Mouse (Mus musculus) kidney, embryonic 16.5 days (tissue): ENCODE data around the gene Gm13420. TPM values are rescaled to one million over a fixed set of nuclear protein-coding genes. Genes with fewer than 3 reads are reported as not detected.
A peak's percentile ranks its signal among the peaks of the same experiment; 100 is the strongest.

Source experiments
- ATAC-seq: fragments of 200-750 bp; cut with Nextera tagmentation; 2 replicates; pipeline ENCODE4 v1.8.0; 2017; ENCODE audit warnings: moderate TSS enrichment; ENCODE audit not compliant: low FRiP score, low TSS enrichment
- H3K27ac ChIP-seq: fragments of 300-500 bp; sonication (generic); 2 replicates; pipeline ENCODE4 v1.5.1; 2014; ENCODE audit warnings: low read length
- H3K27me3 ChIP-seq: fragments of 300-500 bp; sonication (generic); 2 replicates; pipeline ENCODE4 v1.6.1; 2014; ENCODE audit warnings: low read length, control low read depth, mixed read lengths; ENCODE audit not compliant: insufficient read depth
- H3K36me3 ChIP-seq: fragments of 300-500 bp; sonication (generic); 2 replicates; pipeline ENCODE4 v1.6.1; 2014; ENCODE audit warnings: low read length, control low read depth, mixed read lengths; ENCODE audit not compliant: insufficient read depth
- H3K4me1 ChIP-seq: fragments of 300-500 bp; sonication (generic); 2 replicates; pipeline ENCODE4 v1.6.1; 2014; ENCODE audit warnings: low read length, control low read depth, mixed read lengths; ENCODE audit not compliant: insufficient read depth
- H3K4me2 ChIP-seq: fragments of 300-500 bp; sonication (generic); replicated peaks from 2 replicates; pipeline ENCODE4 v1.6.1; 2014; ENCODE audit warnings: low read depth, low read length
- H3K4me3 ChIP-seq: fragments of 300-500 bp; sonication (generic); 2 replicates; pipeline ENCODE4 v1.5.1; 2014; ENCODE audit warnings: mild to moderate bottlenecking, low read length
- H3K9ac ChIP-seq: fragments of 300-500 bp; sonication (generic); replicated peaks from 2 replicates; pipeline ENCODE4 v1.6.1; 2014; ENCODE audit warnings: low read length
- H3K9me3 ChIP-seq: fragments of 300-500 bp; sonication (generic); 2 replicates; pipeline ENCODE4 v1.6.1; 2016; ENCODE audit warnings: low read length, control low read depth
- WGBS: fragments of 180-500 bp; shearing (Covaris S2); extraction: QIAGEN DNeasy Blood & Tissue Kit; methylation state at CpG from one replicate; pipeline ENCODE4 v1.1.7; 2014; 5-methylcytosine and 5-hydroxymethylcytosine counted together
- polyA plus RNA-seq: library from polyadenylated mRNA; unstranded; fragments of >200 nt; fragmentation: Nextera tagmentation; extraction: Ambion mirVana; gene quantifications from 2 replicates; pipeline ENCODE4 v1.2.1, GENCODE M21; 2015

Gene Gm13420
- polyA plus RNA-seq, 1 experiment from 2014 or later, result 2.1 TPM

GRCm38 (mm10) chr2:29768901-29769300 is 17.4 kb upstream of the Gm13420 start:
- Histone ChIP-seq H3K27ac (peak overlapping the region; percentile 78), H3K27me3 (no peaks in the 10 kb centered on the region), H3K9me3 (no peaks in the 10 kb centered on the region), H3K4me1 (peaks cover 8% of the 10 kb centered on the region), H3K4me2 (no peak overlapping the region), H3K36me3 (0 out of 2 replicates have a peak, but pooled peaks cover 3% of the 10 kb centered on the region), H3K4me3 (no peak overlapping the region), H3K9ac (no peak overlapping the region)
- WGBS, result 65% methylated on average over 9 of the region's 9 CpGs
- no peak for ATAC-seq

GRCm38 (mm10) chr2:29767976-29768709 is 16.7 kb upstream of the Gm13420 start:
- Histone ChIP-seq H3K4me2 (no peak overlapping the region), H3K4me3 (no peak overlapping the region), H3K36me3 (0 out of 2 replicates have a peak, but pooled peaks cover 1% of the 10 kb centered on the region), H3K27ac (peak overlapping the region; percentile 78), H3K27me3 (no peaks in the 10 kb centered on the region), H3K9me3 (no peaks in the 10 kb centered on the region), H3K9ac (no peak overlapping the region), H3K4me1 (peaks cover 8% of the 10 kb centered on the region)
- WGBS, result 45% methylated on average over 11 of the region's 11 CpGs
- ATAC-seq, result peak; percentile 75

GRCm38 (mm10) chr2:29764831-29765230 is 13.3 kb upstream of the Gm13420 start:
- no peak overlapping the region for H3K9ac ChIP-seq
- 3% methylated on average over 1 of the region's 1 CpGs for WGBS
- H3K4me1 ChIP-seq, result peaks cover 8% of the 10 kb centered on the region
- H3K27ac ChIP-seq, result no peak overlapping the region
- H3K4me3 ChIP-seq, result no peak overlapping the region
- peak; percentile 14; the same call in 1 of the 2 replicates for ATAC-seq
- no peaks in the 10 kb centered on the region for H3K27me3 ChIP-seq
- H3K9me3 ChIP-seq, result no peaks in the 10 kb centered on the region
- no peaks in the 10 kb centered on the region for H3K36me3 ChIP-seq
- no peak overlapping the region for H3K4me2 ChIP-seq

GRCm38 (mm10) chr2:29755693-29756092 is 4.2 kb upstream of the Gm13420 start:
- ATAC-seq, result no peak
- peaks cover 6% of the 10 kb centered on the region; the same call in 1 of the 2 replicates for H3K4me1 ChIP-seq
- H3K27ac ChIP-seq, result no peak overlapping the region
- H3K9me3 ChIP-seq, result no peaks in the 10 kb centered on the region
- no peak overlapping the region for H3K4me3 ChIP-seq
- no peak overlapping the region for H3K4me2 ChIP-seq
- H3K27me3 ChIP-seq, result peaks cover 27% of the 10 kb centered on the region
- H3K36me3 ChIP-seq, result no peaks in the 10 kb centered on the region
- no peak overlapping the region for H3K9ac ChIP-seq

GRCm38 (mm10) chr2:29752397-29752796 is 912 bp upstream of the Gm13420 start:
- Histone ChIP-seq H3K9me3 (no peaks in the 10 kb centered on the region), H3K27ac (no peak overlapping the region), H3K27me3 (peaks cover 38% of the 10 kb centered on the region), H3K36me3 (no peaks in the 10 kb centered on the region), H3K9ac (no peak overlapping the region), H3K4me3 (no peak overlapping the region), H3K4me1 (peaks cover 7% of the 10 kb centered on the region; the same call in 1 of the 2 replicates), H3K4me2 (no peak overlapping the region)
- ATAC-seq, result no peak
- WGBS, result 91% methylated on average over 5 of the region's 5 CpGs

GRCm38 (mm10) chr2:29748499-29748898 is 3.0 kb downstream of the Gm13420 start:
- Histone ChIP-seq H3K9me3 (no peaks in the 10 kb centered on the region), H3K27ac (no peak overlapping the region), H3K4me3 (no peak overlapping the region), H3K27me3 (peaks cover 54% of the 10 kb centered on the region), H3K4me1 (peaks cover 7% of the 10 kb centered on the region; the same call in 1 of the 2 replicates), H3K4me2 (no peak overlapping the region), H3K9ac (no peak overlapping the region), H3K36me3 (no peaks in the 10 kb centered on the region)
- WGBS, result 86% methylated on average over 4 of the region's 4 CpGs
- ATAC-seq, result no peak

- H3K27ac ChIP-seq, result no peak overlapping the region
- H3K27me3 ChIP-seq, result peaks cover 49% of the 10 kb centered on the region
- WGBS, result 63% methylated on average over 5 of the region's 5 CpGs
- H3K9ac ChIP-seq, result no peak overlapping the region
- peaks cover 7% of the 10 kb centered on the region; the same call in 1 of the 2 replicates for H3K4me1 ChIP-seq
- H3K4me3 ChIP-seq, result no peak overlapping the region
- H3K4me2 ChIP-seq, result peak overlapping the region; percentile 61; the same call in 1 of the 2 replicates
- no peaks in the 10 kb centered on the region for H3K36me3 ChIP-seq
- ATAC-seq, result no peak
- no peaks in the 10 kb centered on the region for H3K9me3 ChIP-seq
Measured at GRCm38 (mm10) chr2:29747852-29748251, 3.6 kb downstream of the Gm13420 start.

- 2% methylated on average over 50 of the region's 50 CpGs for WGBS
- Histone ChIP-seq H3K36me3 (no peaks in the 10 kb centered on the region), H3K27ac (no peak overlapping the region), H3K9me3 (no peaks in the 10 kb centered on the region), H3K4me1 (peaks cover 7% of the 10 kb centered on the region; the same call in 1 of the 2 replicates), H3K4me3 (peak overlapping the region; percentile 39), H3K27me3 (peaks cover 43% of the 10 kb centered on the region), H3K9ac (peak overlapping the region; percentile 56), H3K4me2 (peak overlapping the region; percentile 61)
- ATAC-seq, result peak; percentile 46; the same call in 1 of the 2 replicates
Measured at GRCm38 (mm10) chr2:29747188-29747782, 4.2 kb downstream of the Gm13420 start.

GRCm38 (mm10) chr2:29744256-29744655 is 7.2 kb downstream of the Gm13420 start:
- H3K4me3 ChIP-seq, result no peak overlapping the region
- WGBS, result 72% methylated on average over 6 of the region's 6 CpGs
- H3K4me1 ChIP-seq, result no peaks in the 10 kb centered on the region
- no peak for ATAC-seq
- H3K4me2 ChIP-seq, result no peak overlapping the region
- peaks cover 22% of the 10 kb centered on the region for H3K27me3 ChIP-seq
- H3K9me3 ChIP-seq, result no peaks in the 10 kb centered on the region
- H3K27ac ChIP-seq, result no peak overlapping the region
- no peak overlapping the region for H3K9ac ChIP-seq
- peaks cover 4% of the 10 kb centered on the region; the same call in 1 of the 2 replicates for H3K36me3 ChIP-seq

GRCm38 (mm10) chr2:29741207-29741606 is 10.3 kb downstream of the Gm13420 start:
- H3K27ac ChIP-seq, result no peak overlapping the region
- no peaks in the 10 kb centered on the region for H3K9me3 ChIP-seq
- no peak overlapping the region for H3K9ac ChIP-seq
- ATAC-seq, result no peak
- 94% methylated on average over 6 of the region's 6 CpGs for WGBS
- H3K4me3 ChIP-seq, result no peak overlapping the region
- peaks cover 6% of the 10 kb centered on the region for H3K27me3 ChIP-seq
- no peaks in the 10 kb centered on the region for H3K4me1 ChIP-seq
- peaks cover 25% of the 10 kb centered on the region for H3K36me3 ChIP-seq
- no peak overlapping the region for H3K4me2 ChIP-seq
